Mouse (Mus musculus) liver (tissue): ENCODE results near the gene Rnaseh2b.

ENCODE experiments used
- DNase-seq: peaks from one replicate; pipeline ENCODE4 v3.0.0-alpha.2; 2020; ENCODE audit warnings: mixed read lengths

Rnaseh2b gene

DNA sequence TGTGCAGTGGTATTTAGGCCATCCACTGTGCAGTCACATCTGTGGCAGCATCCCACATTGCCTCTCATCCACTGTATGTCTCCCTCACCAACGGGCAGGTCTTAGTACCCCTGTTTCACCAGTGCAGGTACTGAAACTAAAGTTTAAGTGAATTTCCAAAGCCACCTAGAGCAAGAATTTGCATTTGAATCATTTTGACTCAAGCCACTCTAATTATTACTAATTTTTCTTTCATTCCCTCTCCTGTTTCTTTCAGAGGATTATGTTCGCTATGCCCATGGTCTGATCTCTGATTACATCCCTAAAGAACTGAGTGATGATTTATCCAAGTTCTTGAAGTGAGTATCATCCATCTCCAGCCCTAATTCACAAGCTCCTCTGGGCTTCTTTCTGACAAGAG lies 71.4 kb downstream of the Rnaseh2b start:
- DNase-seq = no peak

DNA sequence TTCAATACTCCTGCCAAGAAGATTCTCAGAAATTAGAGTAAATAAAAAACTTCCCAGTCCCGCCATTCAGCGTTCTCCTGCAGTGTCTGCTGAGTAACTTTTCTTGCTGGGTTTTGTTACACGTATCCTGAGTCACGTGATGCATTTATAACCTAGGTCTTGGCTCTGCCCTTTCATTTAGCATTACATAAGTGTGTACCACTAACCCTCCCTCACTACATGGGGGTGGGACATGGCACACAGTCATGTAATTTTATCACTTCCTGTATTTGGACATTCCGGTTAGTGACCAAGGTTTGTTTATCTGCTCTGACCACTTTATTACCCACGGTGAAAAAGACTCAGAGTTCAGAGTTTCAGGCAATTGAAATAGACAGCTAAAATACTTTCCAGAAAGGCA lies 78.4 kb downstream of the Rnaseh2b start:
- no peak for DNase-seq

DNA sequence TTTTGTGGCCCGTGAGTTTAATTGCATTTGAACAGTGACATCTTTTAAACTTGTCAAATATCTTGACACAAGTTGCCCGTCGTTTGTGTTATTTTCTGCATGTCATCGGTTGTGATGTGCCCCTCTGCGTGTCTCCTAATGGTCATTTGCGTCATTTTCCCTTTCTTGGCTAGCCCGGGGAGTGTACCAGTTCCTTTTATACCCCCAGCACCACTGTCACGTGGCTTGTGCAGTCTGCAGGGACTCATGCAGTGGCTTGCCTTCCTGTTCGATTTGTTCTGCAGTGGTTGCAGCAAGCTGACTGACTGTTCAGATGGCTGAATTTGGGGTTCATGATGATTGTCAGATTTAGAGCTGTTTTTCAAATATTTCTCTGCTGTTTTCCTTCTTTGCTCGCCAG lies 81.6 kb downstream of the Rnaseh2b start:
- DNase-seq = no peak

DNA sequence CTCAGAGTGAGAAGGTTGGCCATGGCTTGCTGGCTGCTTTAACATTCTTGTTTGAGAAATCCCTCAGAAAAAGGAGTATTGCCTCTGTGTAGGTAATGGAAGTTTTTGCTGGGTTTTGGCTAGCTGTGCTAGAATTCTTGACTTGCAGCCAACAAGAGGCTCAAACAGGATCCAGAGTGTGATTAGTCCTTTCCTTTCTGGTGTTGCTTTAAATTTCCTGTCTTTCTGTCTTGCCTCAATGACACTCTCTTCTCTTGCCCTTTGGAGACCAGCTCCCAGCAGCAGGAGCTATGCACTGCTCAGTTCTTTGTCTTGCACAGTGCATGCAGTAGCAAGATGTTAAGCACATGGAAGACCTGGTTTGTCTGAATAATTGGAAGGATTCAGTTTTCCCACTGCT lies 83.3 kb downstream of the Rnaseh2b start:
- no peak for DNase-seq

DNA sequence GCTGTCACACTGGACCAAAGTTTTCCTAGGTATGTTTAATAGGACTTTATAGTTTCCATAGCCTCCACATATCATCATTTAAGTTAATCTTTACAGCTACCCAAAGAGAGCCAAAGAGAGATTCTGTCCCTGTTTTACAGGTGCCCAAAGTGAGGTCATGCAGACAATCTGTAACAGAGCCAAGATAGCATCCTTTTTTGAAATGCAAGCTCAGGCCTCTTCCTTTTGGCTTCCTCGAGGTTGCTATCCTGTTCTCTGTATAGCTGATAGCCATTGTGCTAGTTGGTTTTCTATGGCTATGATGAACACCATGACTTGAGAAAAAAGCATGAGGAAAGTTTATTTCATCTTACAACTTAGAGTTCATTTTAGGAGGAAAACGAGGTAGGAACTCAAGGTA lies 83.7 kb downstream of the Rnaseh2b start:
- DNase-seq = no peak

DNA sequence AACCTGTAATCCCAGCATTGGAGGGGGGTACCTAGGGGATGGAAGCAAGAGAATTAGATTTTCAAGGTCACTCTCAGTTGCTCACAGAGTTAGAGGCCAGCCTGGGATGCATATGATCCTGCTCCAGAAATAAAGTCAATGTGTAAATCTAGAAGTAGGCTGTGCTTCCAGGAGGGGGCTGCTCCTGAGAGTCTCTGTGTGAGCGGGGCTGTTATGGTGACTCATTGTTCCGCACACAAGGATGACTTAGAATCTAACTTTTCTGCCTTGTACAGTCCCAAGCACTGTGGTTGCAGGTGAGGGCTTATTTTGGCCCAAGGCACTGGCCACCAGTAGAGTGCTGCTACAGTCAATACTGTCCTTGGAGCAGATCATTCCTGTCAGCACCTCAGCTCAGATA lies 87.0 kb downstream of the Rnaseh2b start:
- no peak for DNase-seq

DNA sequence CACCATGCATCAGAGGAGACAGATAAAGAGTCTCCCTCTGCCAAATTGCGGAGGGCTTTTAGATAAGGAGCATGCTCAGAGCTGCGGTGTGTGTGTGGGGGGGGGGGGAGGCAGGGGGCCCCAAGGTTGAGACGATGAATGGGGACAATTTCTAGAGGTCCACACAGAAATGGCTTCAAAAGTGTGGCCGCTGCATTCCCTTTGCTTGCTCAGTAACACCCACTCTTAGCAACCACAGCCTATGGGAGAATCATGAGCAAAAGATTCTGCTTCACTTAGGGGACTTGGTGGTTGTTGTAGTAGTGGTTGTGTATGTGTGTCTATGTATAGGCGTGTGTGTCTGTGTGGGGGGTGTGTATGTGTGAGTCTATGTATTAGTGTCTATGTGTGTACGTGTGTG lies 88.2 kb downstream of the Rnaseh2b start:
- DNase-seq = no peak

DNA sequence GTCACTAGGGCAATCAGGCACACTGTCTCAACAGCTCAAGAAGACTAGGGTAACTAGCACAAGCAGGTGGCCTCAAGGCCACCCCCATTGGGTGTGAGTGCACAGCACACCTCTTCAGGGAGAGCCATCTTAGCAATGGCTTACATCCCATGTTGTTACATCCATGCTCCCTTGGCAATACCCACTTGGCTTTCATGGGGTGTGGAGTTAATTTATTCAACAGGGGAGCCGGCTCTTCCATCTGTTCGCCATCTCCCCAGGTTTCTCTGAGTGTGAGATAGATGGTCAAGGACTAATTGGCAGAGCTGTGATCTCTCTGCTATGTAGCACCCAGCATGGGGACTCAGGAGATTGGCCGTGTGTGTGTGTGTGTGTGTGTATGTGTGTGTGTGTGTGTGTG lies 90.7 kb downstream of the Rnaseh2b start:
- no peak for DNase-seq

DNA sequence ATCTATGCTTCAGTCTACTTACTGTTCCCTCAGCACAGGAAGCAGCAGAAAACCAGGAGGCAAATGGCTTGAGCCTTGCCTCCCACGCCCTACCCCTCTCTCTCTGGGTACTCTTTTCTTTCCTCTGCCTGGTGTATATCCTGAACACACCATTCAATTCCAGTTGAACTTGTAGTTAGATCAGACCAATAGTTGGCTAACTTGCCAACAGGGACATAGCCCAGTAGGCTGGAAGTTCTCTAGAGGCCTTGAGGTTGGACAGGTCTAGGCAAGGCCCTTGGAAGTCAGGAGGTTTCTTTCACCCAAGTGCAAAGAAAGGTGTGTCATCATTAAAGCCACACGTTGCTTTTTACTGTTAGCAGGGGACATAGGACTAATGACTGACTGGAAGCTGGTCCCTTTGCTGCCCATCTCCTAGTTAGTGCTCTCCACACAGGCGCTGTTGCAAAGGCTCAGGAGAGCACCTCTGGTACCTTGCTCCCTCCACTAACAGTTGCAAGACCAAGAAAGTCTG lies 91.5 kb downstream of the Rnaseh2b start:
- DNase-seq = no peak

DNA sequence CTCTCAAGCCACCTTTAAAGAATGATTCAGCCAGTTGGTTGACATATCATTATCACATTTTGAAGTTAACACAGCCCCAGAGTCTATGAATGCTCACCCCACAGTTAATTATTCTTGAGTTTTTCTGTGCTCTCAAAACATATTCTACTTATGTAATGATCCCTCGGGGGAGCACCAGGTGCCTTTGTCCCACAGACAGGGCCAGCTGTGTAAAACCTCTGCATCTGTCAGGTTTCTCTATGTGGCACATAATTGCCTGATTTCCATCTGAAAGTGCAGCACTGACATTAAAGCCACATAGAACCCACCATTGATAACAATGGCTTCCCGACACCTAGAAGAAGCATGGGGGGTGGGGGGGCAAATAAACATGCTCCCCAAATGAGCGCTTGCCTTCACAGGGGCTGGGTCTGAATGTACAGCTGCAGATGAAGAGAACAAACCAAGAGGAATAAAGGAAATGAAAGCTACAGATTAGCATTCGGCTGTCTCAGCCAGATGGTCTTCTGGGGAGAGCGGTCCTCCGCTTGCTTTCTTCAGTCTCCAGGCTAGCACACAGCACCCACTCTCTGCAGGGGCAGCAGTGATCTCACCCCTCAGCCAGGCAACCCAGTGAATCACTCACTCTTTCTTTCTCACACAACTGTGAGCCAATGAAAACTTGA lies 96.8 kb downstream of the Rnaseh2b start:
- no peak for DNase-seq

DNA sequence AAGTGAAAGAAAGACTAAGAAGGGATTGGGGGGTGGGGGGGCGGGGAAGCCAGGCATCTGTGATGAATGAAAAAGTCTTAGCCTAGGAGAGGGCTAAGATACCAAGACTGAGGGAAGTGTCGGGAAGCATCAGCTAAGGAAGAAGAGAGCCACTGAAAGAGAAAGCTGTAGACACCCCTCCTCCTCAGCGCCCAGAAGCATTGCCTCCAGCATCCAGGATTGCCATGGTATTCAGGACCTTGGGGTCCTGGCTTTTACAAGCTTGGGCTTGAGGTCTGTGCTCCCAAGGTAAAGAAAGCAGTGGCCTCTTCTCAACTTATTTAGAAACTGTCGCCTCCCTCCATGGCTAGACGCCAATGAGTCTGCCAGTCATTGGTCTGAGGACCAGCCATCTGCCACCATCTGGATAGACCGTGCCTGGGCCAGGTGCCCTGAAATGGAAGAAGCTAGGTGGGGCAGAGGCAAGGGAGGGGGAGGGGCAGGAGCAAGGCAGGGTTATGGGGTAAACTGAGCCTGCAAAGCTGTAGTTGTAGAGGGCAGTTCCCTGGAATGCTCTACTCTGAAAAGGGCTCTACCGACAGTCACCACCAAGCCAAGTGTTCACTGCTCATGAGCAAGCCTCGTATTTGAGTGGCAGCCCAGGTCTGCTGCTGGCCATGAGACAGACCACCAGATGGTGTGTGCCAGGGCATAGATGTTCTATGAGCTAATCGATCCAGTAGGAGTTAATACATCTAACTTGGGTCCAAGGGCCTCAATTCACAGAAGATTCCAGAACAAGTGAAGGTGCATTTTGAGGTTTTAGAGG lies 97.5 kb downstream of the Rnaseh2b start:
- DNase-seq = no peak

DNA sequence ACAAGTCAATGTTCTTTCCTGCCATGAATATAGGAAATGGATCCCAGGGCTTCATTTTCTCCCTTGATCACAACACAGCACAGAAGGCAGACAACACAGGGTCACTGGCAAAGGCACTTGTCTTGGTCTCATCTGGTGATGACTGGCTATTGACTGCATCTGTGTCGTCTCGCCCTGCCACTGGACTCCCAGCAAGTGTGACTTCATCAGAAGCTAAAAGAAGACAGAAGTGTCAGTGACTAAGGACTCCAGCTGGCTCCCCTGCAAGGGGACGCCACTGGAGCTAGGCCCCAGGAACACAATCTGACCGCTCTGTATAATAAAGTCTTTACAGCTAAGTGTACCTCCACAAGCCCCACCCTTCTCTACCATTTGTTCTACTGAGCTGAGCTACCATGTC lies 100.4 kb downstream of the Rnaseh2b start:
- DNase-seq = no peak

DNA sequence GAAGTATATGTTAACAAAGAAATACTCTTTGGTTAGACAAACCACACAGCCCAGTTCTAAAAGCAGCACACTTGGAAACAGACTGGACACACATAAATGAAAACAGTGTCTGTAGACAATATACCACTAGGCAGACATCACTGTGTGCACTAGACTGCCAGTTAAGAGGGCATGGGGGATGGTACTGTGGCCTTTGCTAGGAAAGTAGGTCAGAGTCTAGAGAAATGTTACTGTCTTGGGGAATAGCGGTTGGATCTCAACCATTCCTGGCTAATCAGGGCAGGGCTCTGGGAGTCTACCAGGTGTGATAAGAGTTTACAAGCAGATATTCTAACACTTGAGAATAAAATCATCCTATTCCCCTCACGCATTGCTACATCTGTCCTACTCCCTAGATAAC lies 103.0 kb downstream of the Rnaseh2b start:
- no peak for DNase-seq

DNA sequence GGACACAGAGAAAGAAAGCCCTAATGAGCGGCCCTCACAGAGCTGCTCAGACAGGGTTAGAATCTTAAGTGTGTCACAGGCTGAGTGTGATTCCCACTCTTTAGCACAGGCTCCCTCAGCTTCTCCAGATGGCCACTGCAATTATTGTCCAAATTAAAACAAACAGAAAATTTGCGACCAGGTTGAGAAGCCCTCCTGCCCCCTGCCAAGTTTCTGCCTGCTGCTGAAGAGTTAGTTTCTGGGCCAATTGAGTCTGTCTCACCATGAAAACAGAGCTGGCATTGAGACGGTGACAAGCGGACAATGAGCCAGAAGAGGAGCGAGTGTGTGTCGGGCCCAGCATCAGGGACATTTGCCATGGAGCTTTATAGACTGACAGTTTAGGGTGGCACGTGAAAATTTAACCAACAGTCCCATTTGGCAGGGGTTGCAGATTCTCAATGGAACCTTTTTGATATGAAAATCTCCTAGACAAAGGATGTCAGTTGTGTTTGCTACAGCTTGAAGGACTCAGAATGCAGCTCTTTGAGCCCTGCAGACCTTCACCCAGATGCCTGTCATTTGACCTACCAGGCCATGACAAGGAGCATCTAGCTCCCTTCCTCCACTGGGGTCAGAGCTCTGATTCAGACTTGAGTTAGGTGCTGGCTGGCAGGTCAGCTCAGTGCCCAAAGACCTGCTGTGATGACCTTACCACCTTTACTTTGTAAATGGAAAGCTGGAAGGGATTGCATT lies 123.8 kb downstream of the Rnaseh2b start:
- DNase-seq = no peak

DNA sequence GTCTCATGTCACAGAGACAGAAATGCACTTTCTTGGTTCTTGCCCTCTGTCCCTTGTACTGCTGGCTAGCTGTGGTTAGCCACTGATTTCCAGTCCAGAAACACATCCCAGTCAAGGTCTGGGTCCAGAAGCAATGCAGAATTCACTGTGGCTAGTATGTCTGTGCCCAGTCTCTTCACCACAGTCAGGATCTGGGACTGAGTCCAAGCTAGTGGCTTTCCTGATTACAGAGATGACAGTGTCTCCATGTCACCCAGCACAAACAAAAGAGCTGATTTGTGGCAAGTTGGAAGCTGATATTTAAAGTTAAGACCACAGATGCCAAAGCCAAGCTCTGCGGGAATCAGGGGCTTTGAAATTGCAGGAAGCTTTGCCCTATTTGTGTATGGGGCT lies 124.3 kb downstream of the Rnaseh2b start:
- no peak for DNase-seq

DNA sequence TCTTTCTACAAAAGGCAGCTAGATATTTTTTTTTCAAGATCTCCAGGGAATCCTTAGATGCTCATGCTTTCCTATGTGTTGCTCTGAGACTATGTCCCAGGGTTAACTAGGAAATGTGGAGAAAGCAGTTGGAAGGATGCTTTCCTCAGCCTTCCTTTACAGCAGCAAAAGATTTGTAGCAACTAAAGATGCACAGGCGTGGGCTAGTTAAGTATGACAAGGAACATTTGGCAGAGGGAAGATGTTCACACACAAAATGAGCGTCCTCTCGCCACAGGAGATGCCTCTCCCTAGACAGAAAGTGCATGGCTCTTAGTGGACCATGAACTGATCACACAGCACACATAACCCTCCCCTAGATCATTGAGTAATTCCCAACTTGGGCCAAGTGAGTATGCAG lies 125.1 kb downstream of the Rnaseh2b start:
- no peak for DNase-seq

DNA sequence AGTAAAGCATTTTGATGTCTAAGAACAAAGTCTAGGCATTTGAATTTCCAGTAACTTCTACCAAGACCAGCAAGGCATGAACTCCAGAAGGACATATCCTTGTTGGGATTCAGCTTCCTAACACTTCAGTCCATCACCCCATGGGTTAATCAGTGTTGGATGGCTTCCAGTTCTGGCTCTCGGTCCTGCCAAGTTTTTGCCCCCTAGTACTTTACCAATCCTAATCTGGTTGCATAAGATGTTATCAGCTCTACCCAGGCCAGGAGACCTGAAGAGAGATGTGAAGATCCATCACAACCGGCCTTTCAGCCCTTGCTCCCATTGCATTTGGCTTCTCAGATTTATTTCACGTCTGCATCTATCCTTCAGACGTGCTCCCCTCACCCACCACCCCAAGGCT lies 129.9 kb downstream of the Rnaseh2b start:
- DNase-seq = no peak
